ENCODE assay signal across 8 mouse cellular contexts in genomic region chr3:60494774-60495535, GRCm38 (mm10). TPM values are rescaled to one million over a fixed set of nuclear protein-coding genes. Genes with fewer than 3 reads are reported as not detected.
DNase-seq lines count a peak whose midpoint lies in the region; ATAC-seq and TF ChIP-seq lines count a peak whose summit lies in the region.
"Not testable (repeated sequence)": the region's sequence is repeated elsewhere in the genome, so short reads cannot be mapped to it uniquely, and the experiment has no call there.

No protein-coding gene starts in this region.

- DNase-seq in 416B (ENCODE audit: low read depth): peak; percentile 42
- not testable (repeated sequence) for DNase-seq in lung, embryonic 14.5 days; midbrain, embryonic 14.5 days
- peak; percentile 36 for DNase-seq in retina, postnatal 1 day

- not testable (repeated sequence) for H3K36me3 ChIP-seq in forebrain, embryonic 16.5 days (ENCODE audit: control insufficient read depth, insufficient read depth); hindbrain, embryonic 12.5 days; kidney, embryonic 16.5 days (ENCODE audit: insufficient read depth, low read length); lung, embryonic 14.5 days (ENCODE audit: insufficient read depth); midbrain, embryonic 14.5 days (ENCODE audit: control insufficient read depth, insufficient read depth, low read length)

- 60% methylated on average over 7 of the region's 16 CpGs for WGBS in forebrain, embryonic 16.5 days
- WGBS in hindbrain, embryonic 12.5 days: 66% methylated on average over 8 of the region's 16 CpGs
- WGBS in kidney, embryonic 16.5 days: 60% methylated on average over 8 of the region's 16 CpGs
- 69% methylated on average over 7 of the region's 16 CpGs for WGBS in lung, embryonic 14.5 days
- 79% methylated on average over 7 of the region's 16 CpGs for WGBS in midbrain, embryonic 14.5 days

- not testable (repeated sequence) for H3K4me2 ChIP-seq in forebrain, embryonic 16.5 days (ENCODE audit: low read length); kidney, embryonic 16.5 days (replicated peaks; ENCODE audit: low read depth, low read length); lung, embryonic 14.5 days
- H3K4me2 ChIP-seq in hindbrain, embryonic 12.5 days (replicated peaks): 0 out of 2 replicates have a peak overlapping the region, but pooled peaks have one; percentile 15
- H3K4me2 ChIP-seq in midbrain, embryonic 14.5 days (ENCODE audit: low read length): 0 out of 2 replicates have a peak overlapping the region, but pooled peaks have one; percentile 7

- peak overlapping the region; percentile 57 for H3K27ac ChIP-seq in brown adipose tissue, adult 24 weeks (replicated peaks; ENCODE audit: low read depth, low read length)
- H3K27ac ChIP-seq in forebrain, embryonic 16.5 days (ENCODE audit: low read length); hindbrain, embryonic 12.5 days; kidney, embryonic 16.5 days (ENCODE audit: low read length); lung, embryonic 14.5 days (ENCODE audit: low read depth); midbrain, embryonic 14.5 days (replicated peaks; ENCODE audit: low read depth, low read length): not testable (repeated sequence)

- H3K4me3 ChIP-seq in brown adipose tissue, adult 24 weeks (ENCODE audit: insufficient read depth, low read depth, low read length); forebrain, embryonic 16.5 days (replicated peaks; ENCODE audit: low read length); hindbrain, embryonic 12.5 days; kidney, embryonic 16.5 days (ENCODE audit: low read length); lung, embryonic 14.5 days (ENCODE audit: low read depth, low read length); midbrain, embryonic 14.5 days (replicated peaks; ENCODE audit: low read depth, low read length): not testable (repeated sequence)

- H3K4me1 ChIP-seq in brown adipose tissue, adult 24 weeks (ENCODE audit: control insufficient read depth, insufficient read depth, insufficient read length, low read length): peaks cover 13% of the 10 kb centered on the region
- H3K4me1 ChIP-seq in forebrain, embryonic 16.5 days (replicated peaks; ENCODE audit: control insufficient read depth, insufficient read depth, low read length); hindbrain, embryonic 12.5 days; lung, embryonic 14.5 days (ENCODE audit: insufficient read depth); midbrain, embryonic 14.5 days (ENCODE audit: control insufficient read depth, insufficient read depth, low read length): not testable (repeated sequence)
- H3K4me1 ChIP-seq in kidney, embryonic 16.5 days (ENCODE audit: insufficient read depth, low read length): peaks cover 13% of the 10 kb centered on the region

- H3K9me3 ChIP-seq in forebrain, embryonic 16.5 days (ENCODE audit: control insufficient read depth, low read length); hindbrain, embryonic 12.5 days (replicated peaks); kidney, embryonic 16.5 days (ENCODE audit: low read length); lung, embryonic 14.5 days (ENCODE audit: low read depth, low read length); midbrain, embryonic 14.5 days (ENCODE audit: control insufficient read depth, low read length): not testable (repeated sequence)

- H3K9ac ChIP-seq in forebrain, embryonic 16.5 days (replicated peaks; ENCODE audit: low read depth, low read length); hindbrain, embryonic 12.5 days; kidney, embryonic 16.5 days (replicated peaks; ENCODE audit: low read length); lung, embryonic 14.5 days; midbrain, embryonic 14.5 days (replicated peaks; ENCODE audit: low read length): not testable (repeated sequence)

- not testable (repeated sequence) for TF ChIP-seq CTCF in lung, embryonic 14.5 days (IDR thresholded peaks at IDR 0.05; ENCODE audit: low read depth)

- peak; percentile 54 for ATAC-seq in forebrain, embryonic 16.5 days
- ATAC-seq in hindbrain, embryonic 12.5 days (ENCODE audit: low FRiP score): peak; percentile 56; the same call in 1 of the 2 replicates
- peak; percentile 42; the same call in 1 of the 2 replicates for ATAC-seq in kidney, embryonic 16.5 days (ENCODE audit: low FRiP score, low TSS enrichment)
- peak; percentile 38; the same call in 1 of the 2 replicates for ATAC-seq in lung, embryonic 14.5 days (ENCODE audit: insufficient read depth)
- peak; percentile 57; the same call in 1 of the 2 replicates for ATAC-seq in midbrain, embryonic 14.5 days (ENCODE audit: low FRiP score, low TSS enrichment)

- H3K27me3 ChIP-seq in forebrain, embryonic 16.5 days (replicated peaks; ENCODE audit: control insufficient read depth, insufficient read depth, low read length); hindbrain, embryonic 12.5 days; kidney, embryonic 16.5 days (ENCODE audit: insufficient read depth, low read length); lung, embryonic 14.5 days (ENCODE audit: insufficient read depth, low read length); midbrain, embryonic 14.5 days (ENCODE audit: control insufficient read depth, insufficient read depth, low read length): not testable (repeated sequence)

RNA-seq across cellular contexts. Expression of gene Mbnl1, which starts 22.3 kb away (rescaled TPM):
- 127 and 136 TPM in 2 replicates for polyA plus RNA-seq in brown adipose tissue, adult 24 weeks (2012; ENCODE audit: insufficient read depth, insufficient read length, missing spikeins)
- polyA plus RNA-seq in forebrain, embryonic 16.5 days (2015; fragmentation: Nextera tagmentation; extraction: Ambion mirVana): 47.0 and 52.0 TPM in 2 replicates
- 46.9 and 56.2 TPM in 2 replicates for polyA plus RNA-seq in hindbrain, embryonic 12.5 days (2016; fragmentation: Nextera tagmentation; extraction: Ambion mirVana)
- polyA plus RNA-seq in kidney, embryonic 16.5 days (2015; fragmentation: Nextera tagmentation; extraction: Ambion mirVana): 83.6 and 88.5 TPM in 2 replicates
- 199 and 201 TPM in 2 replicates for polyA plus RNA-seq in lung, embryonic 14.5 days (2014; fragmentation: Nextera tagmentation; extraction: Ambion mirVana)
- 58.0 and 66.8 TPM in 2 replicates for polyA plus RNA-seq in midbrain, embryonic 14.5 days (2014; fragmentation: Nextera tagmentation; extraction: Ambion mirVana)
